Mouse (Mus musculus): Measurements from ENCODE around the gene Dync2h1. TPM values are rescaled to one million over a fixed set of nuclear protein-coding genes. Genes with fewer than 3 reads are reported as not detected.

The Dync2h1 gene
- total and polyA plus RNA-seq, 3 experiments: 0.42 to 51.3 (median 17.0) TPM

- peaks cover 3% of the 10 kb centered on the region; the same call in 1 of the 2 replicates for H3K4me1 ChIP-seq (ENCODE audit: insufficient read depth, low read depth, low read length)
- no peak overlapping the region for H3K4me3 ChIP-seq (ENCODE audit: low read depth, low read length)
- DNase-seq (ENCODE audit: low spot score): no peak
- H3K9me3 ChIP-seq (replicated peaks): no peaks in the 10 kb centered on the region
- no peak for ATAC-seq (ENCODE audit: extremely low read depth, insufficient number of reproducible peaks, low FRiP score, poor library complexity, severe bottlenecking)
- TF ChIP-seq TAL1 (conservative IDR thresholded peaks at IDR 0.05; ENCODE audit: low read depth, low read length) (no peak), GATA2 (IDR thresholded peaks at IDR 0.05; ENCODE audit: borderline replicate concordance, low read depth, low read length) (no peak), GATA1 (IDR thresholded peaks at IDR 0.05; ENCODE audit: borderline replicate concordance, low read length) (no peak), CTCF (IDR thresholded peaks at IDR 0.05; ENCODE audit: low read depth, low read length) (no peak), POLR2AphosphoS5 (IDR thresholded peaks at IDR 0.05; ENCODE audit: insufficient replicate concordance, low read depth, low read length) (no peak)
- no peaks in the 10 kb centered on the region for H3K27me3 ChIP-seq (ENCODE audit: insufficient read depth, low read length)
- H3K36me3 ChIP-seq (replicated peaks): peaks cover 45% of the 10 kb centered on the region
Measured at GRCm38 (mm10) chr9:7176618-7177610, 7.3 kb downstream of the Dync2h1 start.

GRCm38 (mm10) chr9:7173756-7174155 lies 10.5 kb downstream of the Dync2h1 start:
- TF ChIP-seq GATA2 (IDR thresholded peaks at IDR 0.05; ENCODE audit: borderline replicate concordance, low read depth, low read length): no peak
- no peak for ATAC-seq (ENCODE audit: extremely low read depth, insufficient number of reproducible peaks, low FRiP score, poor library complexity, severe bottlenecking)
- no peaks in the 10 kb centered on the region for H3K4me1 ChIP-seq (ENCODE audit: insufficient read depth, low read depth, low read length)

GRCm38 (mm10) chr9:7167339-7167998 lies 16.8 kb downstream of the Dync2h1 start:
- Histone ChIP-seq H3K9me3 (replicated peaks) (no peaks in the 10 kb centered on the region), H3K4me1 (ENCODE audit: insufficient read depth, low read depth, low read length) (peaks cover 6% of the 10 kb centered on the region), H3K36me3 (replicated peaks) (peaks cover 36% of the 10 kb centered on the region), H3K4me3 (ENCODE audit: low read depth, low read length) (no peak overlapping the region), H3K27me3 (ENCODE audit: insufficient read depth, low read length) (no peaks in the 10 kb centered on the region)
- ATAC-seq (ENCODE audit: extremely low read depth, insufficient number of reproducible peaks, low FRiP score, poor library complexity, severe bottlenecking): peak; percentile 93
- no peak for TF ChIP-seq POLR2AphosphoS5 (IDR thresholded peaks at IDR 0.05; ENCODE audit: insufficient replicate concordance, low read depth, low read length)
- no peak for TF ChIP-seq GATA1 (IDR thresholded peaks at IDR 0.05; ENCODE audit: borderline replicate concordance, low read length)
- TF ChIP-seq GATA2 (IDR thresholded peaks at IDR 0.05; ENCODE audit: borderline replicate concordance, low read depth, low read length): no peak
- TF ChIP-seq TAL1 (conservative IDR thresholded peaks at IDR 0.05; ENCODE audit: low read depth, low read length): 0 out of 2 replicates have a peak, but pooled peaks have one; percentile 13
- no peak for DNase-seq (ENCODE audit: low spot score)

More at GRCm38 (mm10) chr9:7173756-7174155, 10.5 kb downstream of the Dync2h1 start:
- H3K9me3 ChIP-seq (replicated peaks): no peaks in the 10 kb centered on the region
- H3K4me3 ChIP-seq (ENCODE audit: low read depth, low read length): no peak overlapping the region
- no peaks in the 10 kb centered on the region for H3K27me3 ChIP-seq (ENCODE audit: insufficient read depth, low read length)
- DNase-seq (ENCODE audit: low spot score): no peak
- peaks cover 43% of the 10 kb centered on the region for H3K36me3 ChIP-seq (replicated peaks)

GRCm38 (mm10) chr9:7160688-7161087 lies 23.6 kb downstream of the Dync2h1 start:
- Histone ChIP-seq H3K27me3 (ENCODE audit: insufficient read depth, low read length) (no peaks in the 10 kb centered on the region), H3K4me3 (ENCODE audit: low read depth, low read length) (no peak overlapping the region), H3K36me3 (replicated peaks) (peaks cover 42% of the 10 kb centered on the region), H3K4me1 (ENCODE audit: insufficient read depth, low read depth, low read length) (no peaks in the 10 kb centered on the region), H3K9me3 (replicated peaks) (no peaks in the 10 kb centered on the region)
- TF ChIP-seq TAL1 (conservative IDR thresholded peaks at IDR 0.05; ENCODE audit: low read depth, low read length) (no peak), GATA1 (IDR thresholded peaks at IDR 0.05; ENCODE audit: borderline replicate concordance, low read length) (no peak), CTCF (IDR thresholded peaks at IDR 0.05; ENCODE audit: low read depth, low read length) (no peak), GATA2 (IDR thresholded peaks at IDR 0.05; ENCODE audit: borderline replicate concordance, low read depth, low read length) (no peak), POLR2AphosphoS5 (IDR thresholded peaks at IDR 0.05; ENCODE audit: insufficient replicate concordance, low read depth, low read length) (no peak)
- no peak for DNase-seq (ENCODE audit: low spot score)
- no peak for ATAC-seq (ENCODE audit: extremely low read depth, insufficient number of reproducible peaks, low FRiP score, poor library complexity, severe bottlenecking)

- ATAC-seq (ENCODE audit: extremely low read depth, insufficient number of reproducible peaks, low FRiP score, poor library complexity, severe bottlenecking) (no peak), DNase-seq (ENCODE audit: low spot score) (no peak)
- Histone ChIP-seq H3K4me3 (ENCODE audit: low read depth, low read length) (no peak overlapping the region), H3K27me3 (ENCODE audit: insufficient read depth, low read length) (no peaks in the 10 kb centered on the region), H3K36me3 (replicated peaks) (peaks cover 42% of the 10 kb centered on the region), H3K9me3 (replicated peaks) (no peaks in the 10 kb centered on the region), H3K4me1 (ENCODE audit: insufficient read depth, low read depth, low read length) (no peaks in the 10 kb centered on the region)
- TF ChIP-seq POLR2AphosphoS5 (IDR thresholded peaks at IDR 0.05; ENCODE audit: insufficient replicate concordance, low read depth, low read length) (no peak), TAL1 (conservative IDR thresholded peaks at IDR 0.05; ENCODE audit: low read depth, low read length) (no peak), CTCF (IDR thresholded peaks at IDR 0.05; ENCODE audit: low read depth, low read length) (no peak), GATA1 (IDR thresholded peaks at IDR 0.05; ENCODE audit: borderline replicate concordance, low read length) (no peak), GATA2 (IDR thresholded peaks at IDR 0.05; ENCODE audit: borderline replicate concordance, low read depth, low read length) (no peak)
Measured at GRCm38 (mm10) chr9:7159718-7160117, 24.5 kb downstream of the Dync2h1 start.

GRCm38 (mm10) chr9:7158605-7159004 lies 25.6 kb downstream of the Dync2h1 start:
- H3K4me1 ChIP-seq (ENCODE audit: insufficient read depth, low read depth, low read length): no peaks in the 10 kb centered on the region
- no peak for DNase-seq (ENCODE audit: low spot score)

More at GRCm38 (mm10) chr9:7158605-7159004, 25.6 kb downstream of the Dync2h1 start:
- Histone ChIP-seq H3K36me3 (replicated peaks) (peaks cover 47% of the 10 kb centered on the region), H3K4me3 (ENCODE audit: low read depth, low read length) (no peak overlapping the region), H3K27me3 (ENCODE audit: insufficient read depth, low read length) (no peaks in the 10 kb centered on the region), H3K9me3 (replicated peaks) (no peaks in the 10 kb centered on the region)
- no peak for TF ChIP-seq GATA1 (IDR thresholded peaks at IDR 0.05; ENCODE audit: borderline replicate concordance, low read length)
- no peak for TF ChIP-seq POLR2AphosphoS5 (IDR thresholded peaks at IDR 0.05; ENCODE audit: insufficient replicate concordance, low read depth, low read length)
- no peak for TF ChIP-seq GATA2 (IDR thresholded peaks at IDR 0.05; ENCODE audit: borderline replicate concordance, low read depth, low read length)
- TF ChIP-seq CTCF (IDR thresholded peaks at IDR 0.05; ENCODE audit: low read depth, low read length): no peak
- TF ChIP-seq TAL1 (conservative IDR thresholded peaks at IDR 0.05; ENCODE audit: low read depth, low read length): no peak
- no peak for ATAC-seq (ENCODE audit: extremely low read depth, insufficient number of reproducible peaks, low FRiP score, poor library complexity, severe bottlenecking)
